Mouse (Mus musculus) cerebellum, adult 8-10 months (tissue): ENCODE data around the gene Prss33.

Experiments
- DNase-seq: peaks from one replicate; pipeline ENCODE4 v3.0.0; 2022

The Prss33 gene

GRCm38 (mm10) chr17:23783352-23783751, 52.5 kb downstream of the Prss33 start:
- no peak for DNase-seq
